Comparison of ENCODE assay signal across 15 mouse cellular contexts in the genomic region with DNA sequence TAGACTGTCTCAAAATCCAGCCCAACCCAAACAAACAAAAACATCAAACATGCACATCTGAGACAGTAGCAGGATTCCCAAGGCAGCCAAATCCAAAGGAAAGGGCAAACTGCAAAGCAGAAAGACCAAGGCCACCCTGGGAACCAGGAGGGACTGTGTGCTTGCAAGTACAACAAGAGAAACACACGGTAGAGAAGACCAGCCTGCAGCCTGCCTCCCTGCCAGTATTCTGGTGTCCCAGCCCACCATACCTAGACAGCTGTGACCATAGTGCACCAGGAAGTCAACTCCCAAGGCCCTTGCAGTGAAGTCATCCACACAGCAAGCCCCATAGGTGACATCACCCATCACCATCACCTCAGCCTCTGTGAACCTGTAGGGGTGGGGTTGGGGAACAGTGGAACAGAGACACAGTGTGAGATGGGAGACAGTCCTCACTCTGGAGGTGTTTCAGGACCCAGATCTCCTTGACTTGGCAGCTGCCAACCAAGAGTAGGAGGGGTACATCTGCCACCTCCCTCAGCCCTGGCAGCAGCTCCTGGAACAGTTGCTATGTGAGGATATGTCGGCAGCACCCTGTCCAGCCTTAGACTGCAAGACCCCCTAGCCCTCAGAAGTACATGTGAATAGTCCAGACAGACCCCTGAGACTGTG. TPM values are rescaled to one million over a fixed set of nuclear protein-coding genes. Genes with fewer than 3 reads are reported as not detected.
DNase-seq lines count a peak whose midpoint lies in the region; ATAC-seq lines count a peak whose summit lies in the region.
"Had no signal": no experiment of that assay in that cellular context is flagged by ENCODE, and none has a peak within 500 bp of the region (broad histone marks: within the 10 kb centered on the region; RNA-seq: fewer than 3 reads in every experiment).

No protein-coding gene starts in this region.

- peaks cover 26% of the 10 kb centered on the region for H3K4me1 ChIP-seq in hindbrain, embryonic 12.5 days
- no peaks in the 10 kb centered on the region for H3K4me1 ChIP-seq in hindbrain, embryonic 11.5 days (replicated peaks; ENCODE audit: control insufficient read depth, insufficient read depth, low read length)
- peaks cover 33% of the 10 kb centered on the region for H3K4me1 ChIP-seq in midbrain, embryonic 13.5 days (replicated peaks)
- H3K4me1 ChIP-seq in midbrain, embryonic 10.5 days, result peaks cover 23% of the 10 kb centered on the region

- no peak overlapping the region for H3K4me2 ChIP-seq in hindbrain, embryonic 12.5 days (replicated peaks)
- H3K4me2 ChIP-seq in hindbrain, embryonic 11.5 days (replicated peaks; ENCODE audit: low read depth, low read length), result no peak overlapping the region
- H3K4me2 ChIP-seq in midbrain, embryonic 13.5 days (replicated peaks), result no peak overlapping the region
- H3K4me2 ChIP-seq: embryonic facial prominence, embryonic 12.5 days had no signal

- no peak overlapping the region for H3K9ac ChIP-seq in hindbrain, embryonic 12.5 days
- no peak overlapping the region for H3K9ac ChIP-seq in hindbrain, embryonic 11.5 days (ENCODE audit: low read depth, low read length)
- H3K9ac ChIP-seq in midbrain, embryonic 13.5 days (replicated peaks), result peak overlapping the region; percentile 16; the same call in 1 of the 2 replicates
- H3K9ac ChIP-seq: embryonic facial prominence, embryonic 12.5 days had no signal

- H3K9me3 ChIP-seq in hindbrain, embryonic 12.5 days (replicated peaks), result no peaks in the 10 kb centered on the region
- H3K9me3 ChIP-seq in hindbrain, embryonic 11.5 days (ENCODE audit: control insufficient read depth, low read length), result no peaks in the 10 kb centered on the region
- no peaks in the 10 kb centered on the region for H3K9me3 ChIP-seq in midbrain, embryonic 13.5 days
- H3K9me3 ChIP-seq in midbrain, embryonic 10.5 days (replicated peaks), result no peaks in the 10 kb centered on the region
- H3K9me3 ChIP-seq: embryonic facial prominence, embryonic 12.5 days had no signal

- no peak for DNase-seq in hindbrain, embryonic 11.5 days (ENCODE audit: low spot score)
- no peak for DNase-seq in midbrain, embryonic 10.5 days (ENCODE audit: low spot score)
- DNase-seq in layer of hippocampus, adult 9-11 months, result peak; percentile 87
- peak; percentile 82 for DNase-seq in right cerebral cortex, postnatal 25 days
- no peak for DNase-seq in ovary, postnatal 10 days (ENCODE audit: low spot score)
- DNase-seq: cerebellum, adult 18-20 months; gastrocnemius, adult 2 months; liver; lung, adult 2 months; lung, postnatal 4 days; thymus, postnatal 4 days had no signal

- peaks cover 17% of the 10 kb centered on the region for H3K36me3 ChIP-seq in hindbrain, embryonic 12.5 days
- H3K36me3 ChIP-seq in hindbrain, embryonic 11.5 days (ENCODE audit: control insufficient read depth, insufficient read depth, low read length), result no peaks in the 10 kb centered on the region
- peaks cover 10% of the 10 kb centered on the region; the same call in 1 of the 2 replicates for H3K36me3 ChIP-seq in midbrain, embryonic 13.5 days
- peaks cover 57% of the 10 kb centered on the region for H3K36me3 ChIP-seq in midbrain, embryonic 10.5 days

- ATAC-seq in hindbrain, embryonic 12.5 days (ENCODE audit: low FRiP score), result no peak
- ATAC-seq in hindbrain, embryonic 11.5 days (ENCODE audit: low FRiP score), result no peak
- ATAC-seq in midbrain, embryonic 13.5 days, result no peak

- peak overlapping the region; percentile 60; the same call in 1 of the 2 replicates for H3K27ac ChIP-seq in hindbrain, embryonic 12.5 days
- no peak overlapping the region for H3K27ac ChIP-seq in hindbrain, embryonic 11.5 days (ENCODE audit: low read depth, low read length)
- H3K27ac ChIP-seq in midbrain, embryonic 13.5 days, result peak overlapping the region; percentile 57
- no peak overlapping the region for H3K27ac ChIP-seq in midbrain, embryonic 10.5 days (replicated peaks)
- H3K27ac ChIP-seq: embryonic facial prominence, embryonic 12.5 days; gastrocnemius, adult 2 months; heart, adult 2 months had no signal

- H3K27me3 ChIP-seq in hindbrain, embryonic 12.5 days, result no peaks in the 10 kb centered on the region
- H3K27me3 ChIP-seq in hindbrain, embryonic 11.5 days (ENCODE audit: control insufficient read depth, insufficient read depth, low read length), result no peaks in the 10 kb centered on the region
- no peaks in the 10 kb centered on the region for H3K27me3 ChIP-seq in midbrain, embryonic 13.5 days
- no peaks in the 10 kb centered on the region for H3K27me3 ChIP-seq in midbrain, embryonic 10.5 days (ENCODE audit: low read depth, poor library complexity, severe bottlenecking)
- H3K27me3 ChIP-seq: embryonic facial prominence, embryonic 12.5 days had no signal

- 74% methylated on average over 2 of the region's 2 CpGs for WGBS in hindbrain, embryonic 12.5 days
- 84% methylated on average over 2 of the region's 2 CpGs for WGBS in hindbrain, embryonic 11.5 days
- 81% methylated on average over 2 of the region's 2 CpGs for WGBS in midbrain, embryonic 13.5 days
- WGBS in midbrain, embryonic 10.5 days, result 77% methylated on average over 2 of the region's 2 CpGs

- H3K4me3 ChIP-seq in hindbrain, embryonic 12.5 days, result no peak overlapping the region
- no peak overlapping the region for H3K4me3 ChIP-seq in hindbrain, embryonic 11.5 days (ENCODE audit: low read depth, low read length)
- no peak overlapping the region for H3K4me3 ChIP-seq in midbrain, embryonic 13.5 days (replicated peaks)
- H3K4me3 ChIP-seq in midbrain, embryonic 10.5 days, result no peak overlapping the region
- H3K4me3 ChIP-seq: embryonic facial prominence, embryonic 12.5 days; gastrocnemius, adult 2 months; heart, adult 2 months had no signal

RNA-seq across cellular contexts. Expression of a gene that starts 5.4 kb away (rescaled TPM):
- 23.8 and 24.5 TPM in 2 replicates for polyA plus RNA-seq in hindbrain, embryonic 12.5 days (2016; fragmentation: Nextera tagmentation; extraction: Ambion mirVana)
- polyA plus RNA-seq in hindbrain, embryonic 11.5 days (2014; fragmentation: Nextera tagmentation; extraction: Ambion mirVana), result 28.0 and 31.0 TPM in 2 replicates
- polyA plus RNA-seq in midbrain, embryonic 13.5 days (2015; fragmentation: Nextera tagmentation; extraction: Ambion mirVana), result 19.8 and 22.4 TPM in 2 replicates
- polyA plus RNA-seq in midbrain, embryonic 10.5 days (2016; fragmentation: Nextera tagmentation; extraction: Ambion mirVana), result 33.5 and 37.6 TPM in 2 replicates

RNA-seq across cellular contexts. Expression of a gene that starts 7.0 kb away (rescaled TPM):
- 14.8 and 18.6 TPM in 2 replicates for polyA plus RNA-seq in hindbrain, embryonic 12.5 days (2016; fragmentation: Nextera tagmentation; extraction: Ambion mirVana)
- 14.1 and 18.8 TPM in 2 replicates for polyA plus RNA-seq in hindbrain, embryonic 11.5 days (2014; fragmentation: Nextera tagmentation; extraction: Ambion mirVana)
- 14.9 and 15.4 TPM in 2 replicates for polyA plus RNA-seq in midbrain, embryonic 13.5 days (2015; fragmentation: Nextera tagmentation; extraction: Ambion mirVana)
- 25.4 and 27.3 TPM in 2 replicates for polyA plus RNA-seq in midbrain, embryonic 10.5 days (2016; fragmentation: Nextera tagmentation; extraction: Ambion mirVana)

RNA-seq across cellular contexts. Expression of a gene that starts 9.5 kb away (rescaled TPM):
- 5.1 and 5.8 TPM in 2 replicates for polyA plus RNA-seq in hindbrain, embryonic 12.5 days (2016; fragmentation: Nextera tagmentation; extraction: Ambion mirVana)
- 2.4 and 2.8 TPM in 2 replicates for polyA plus RNA-seq in hindbrain, embryonic 11.5 days (2014; fragmentation: Nextera tagmentation; extraction: Ambion mirVana)
- 12.4 and 12.7 TPM in 2 replicates for polyA plus RNA-seq in midbrain, embryonic 13.5 days (2015; fragmentation: Nextera tagmentation; extraction: Ambion mirVana)
- polyA plus RNA-seq in midbrain, embryonic 10.5 days (2016; fragmentation: Nextera tagmentation; extraction: Ambion mirVana), result 2.3 and 3.0 TPM in 2 replicates

RNA-seq across cellular contexts. Expression of a gene that starts 14.7 kb away (rescaled TPM):
- polyA plus RNA-seq in hindbrain, embryonic 12.5 days (2016; fragmentation: Nextera tagmentation; extraction: Ambion mirVana), result 11.3 and 15.8 TPM in 2 replicates
- 0.90 and 1.5 TPM in 2 replicates for polyA plus RNA-seq in hindbrain, embryonic 11.5 days (2014; fragmentation: Nextera tagmentation; extraction: Ambion mirVana)
- 1.2 and 2.4 TPM in 2 replicates for polyA plus RNA-seq in midbrain, embryonic 13.5 days (2015; fragmentation: Nextera tagmentation; extraction: Ambion mirVana)
- polyA plus RNA-seq in midbrain, embryonic 10.5 days (2016; fragmentation: Nextera tagmentation; extraction: Ambion mirVana), result 0.32 and 0.57 TPM in 2 replicates

Comparison
In these comparisons a context has a peak if more than half of its experiments do, and no peak if none do; other contexts are left out.
1. H3K27ac ChIP-seq: peak in hindbrain, embryonic 12.5 days (single experiment) and midbrain, embryonic 13.5 days (single experiment); none in hindbrain, embryonic 11.5 days (single experiment) and midbrain, embryonic 10.5 days (single experiment).
2. DNase-seq: peak in layer of hippocampus, adult 9-11 months (single experiment) and right cerebral cortex, postnatal 25 days (single experiment); none in hindbrain, embryonic 11.5 days (single experiment), midbrain, embryonic 10.5 days (single experiment) and ovary, postnatal 10 days (single experiment).